Mouse (Mus musculus) midbrain, embryonic 15.5 days (tissue): ENCODE data around the gene Kcnh2. TPM values are rescaled to one million over a fixed set of nuclear protein-coding genes. Genes with fewer than 3 reads are reported as not detected.
"Not testable (repeated sequence)": the region's sequence is repeated elsewhere in the genome, so short reads cannot be mapped to it uniquely, and the experiment has no call there.

Experiments used
- ATAC-seq: fragments of 200-750 bp; cut with Nextera tagmentation; replicated peaks from 2 replicates; pipeline ENCODE4 v1.8.0; 2017; ENCODE audit warnings: moderate TSS enrichment
- H3K27ac ChIP-seq: fragments of 300-500 bp; sonication (generic); 2 replicates; pipeline ENCODE4 v1.5.1; 2015; ENCODE audit warnings: mild to moderate bottlenecking, inconsistent platforms
- H3K27me3 ChIP-seq: fragments of 300-500 bp; sonication (generic); replicated peaks from 2 replicates; pipeline ENCODE4 v1.6.1; 2015; ENCODE audit warnings: inconsistent platforms
- H3K36me3 ChIP-seq: fragments of 300-500 bp; sonication (generic); replicated peaks from 2 replicates; pipeline ENCODE4 v1.6.1; 2015; ENCODE audit warnings: inconsistent platforms
- H3K4me1 ChIP-seq: fragments of 300-500 bp; sonication (generic); 2 replicates; pipeline ENCODE4 v1.6.1; 2015; ENCODE audit warnings: inconsistent platforms
- H3K4me2 ChIP-seq: fragments of 300-500 bp; sonication (generic); 2 replicates; pipeline ENCODE4 v1.6.1; 2015; ENCODE audit warnings: inconsistent platforms, mild to moderate bottlenecking, moderate library complexity
- H3K4me3 ChIP-seq: fragments of 300-500 bp; sonication (generic); 2 replicates; pipeline ENCODE4 v1.5.1; 2015; ENCODE audit warnings: mild to moderate bottlenecking, inconsistent platforms
- H3K9ac ChIP-seq: fragments of 300-500 bp; sonication (generic); 2 replicates; pipeline ENCODE4 v1.6.1; 2015; ENCODE audit warnings: mild to moderate bottlenecking, inconsistent platforms
- H3K9me3 ChIP-seq: fragments of 300-500 bp; sonication (generic); 2 replicates; pipeline ENCODE4 v1.6.1; 2016; ENCODE audit warnings: inconsistent platforms
- WGBS: fragments of 180-500 bp; shearing (Covaris S2); methylation state at CpG from one replicate; pipeline ENCODE4 v1.1.7; 2015; ENCODE audit warnings: mixed read lengths; 5-methylcytosine and 5-hydroxymethylcytosine counted together
- polyA plus RNA-seq: library from polyadenylated mRNA; unstranded; fragments of >200 nt; fragmentation: Nextera tagmentation; extraction: Ambion mirVana; gene quantifications from 2 replicates; pipeline ENCODE4 v1.2.1, GENCODE M21; 2015

Gene Kcnh2
- 11.8 and 13.9 TPM in 2 replicates for polyA plus RNA-seq

DNA sequence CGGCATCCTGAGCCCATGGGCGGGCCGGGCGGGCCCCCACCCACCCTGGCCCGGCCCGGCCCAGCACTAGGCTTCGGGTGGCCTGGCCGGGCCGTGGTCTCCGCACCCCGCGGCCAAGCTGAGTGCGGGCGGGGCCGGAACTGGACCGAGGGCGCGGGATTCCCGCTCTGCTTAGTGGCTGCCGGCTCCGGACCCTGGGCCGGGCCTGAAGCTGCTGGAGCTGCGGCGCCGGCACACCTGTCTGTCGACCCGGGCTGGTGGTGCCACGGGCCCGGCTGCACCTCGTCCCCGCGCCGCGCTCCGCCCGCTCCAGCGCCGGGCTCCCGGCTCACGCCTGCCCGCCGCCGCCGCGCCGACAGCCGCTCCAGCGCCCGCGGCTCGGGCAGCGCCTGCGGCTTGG is at the start of gene Kcnh2:
Kcnh2 (minus strand) TSS at position 327 of the 400 bp plus-strand sequence.
- Histone ChIP-seq H3K27me3 (no peaks in the 10 kb centered on the region), H3K9ac (peak within 1 kb of the TSS; percentile 85), H3K4me1 (peaks cover 54% of the 10 kb centered on the region), H3K9me3 (no peaks in the 10 kb centered on the region), H3K4me2 (peak within 1 kb of the TSS; percentile 62), H3K36me3 (no peaks in the 10 kb centered on the region), H3K4me3 (peak within 1 kb of the TSS; percentile 78), H3K27ac (peak within 1 kb of the TSS; percentile 91)
- 0% methylated on average over 30 of the region's 53 CpGs for WGBS
- ATAC-seq, result peak; percentile 57

DNA sequence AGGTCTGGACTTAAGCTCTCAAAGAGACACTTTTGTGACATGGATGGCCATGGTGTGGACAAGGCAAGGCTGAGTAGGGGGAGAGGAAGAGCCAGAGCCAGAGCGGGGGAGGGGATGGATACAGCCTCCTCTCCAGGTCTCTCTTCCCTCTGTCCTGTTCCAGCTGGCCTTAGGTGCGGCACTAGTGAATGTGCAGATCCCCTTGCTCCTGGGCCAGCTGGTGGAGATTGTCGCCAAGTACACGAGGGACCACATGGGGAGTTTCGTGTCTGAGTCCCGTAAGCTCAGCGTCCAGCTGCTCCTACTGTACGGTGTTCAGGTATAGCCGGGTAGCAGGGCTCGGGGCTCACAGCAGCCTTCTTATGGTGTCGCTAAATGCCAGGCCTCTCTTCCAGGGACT is 49.0 kb upstream of the Kcnh2 start:
- peaks cover 5% of the 10 kb centered on the region; the same call in 1 of the 2 replicates for H3K36me3 ChIP-seq
- 89% methylated on average over 11 of the region's 11 CpGs for WGBS

DNA sequence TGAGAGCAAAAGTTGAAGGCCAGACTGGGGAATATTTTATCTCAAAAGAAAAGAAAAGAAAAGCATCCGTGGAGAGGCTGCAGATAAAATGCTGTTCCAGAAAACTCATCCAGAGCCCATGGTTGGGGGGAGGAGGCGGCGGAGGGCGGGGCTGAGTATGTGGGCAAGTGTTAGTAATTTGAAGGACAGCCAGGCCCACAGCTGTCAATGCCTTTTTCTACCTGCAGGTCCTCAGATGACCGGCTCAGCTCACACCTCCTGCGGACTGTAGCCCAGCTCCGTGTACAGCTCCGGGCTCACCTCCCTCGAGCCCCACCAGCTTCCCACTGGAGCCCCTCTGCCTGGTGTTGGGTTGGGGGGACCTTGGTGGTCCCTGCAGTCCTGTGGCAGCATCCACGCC is 48.3 kb upstream of the Kcnh2 start:
- Histone ChIP-seq H3K4me3 (no peak overlapping the region), H3K9me3 (no peaks in the 10 kb centered on the region), H3K4me2 (no peak overlapping the region), H3K9ac (no peak overlapping the region), H3K27me3 (no peaks in the 10 kb centered on the region), H3K27ac (no peak overlapping the region), H3K4me1 (peaks cover 7% of the 10 kb centered on the region; the same call in 1 of the 2 replicates), H3K36me3 (peaks cover 5% of the 10 kb centered on the region; the same call in 1 of the 2 replicates)
- ATAC-seq, result no peak
- WGBS, result 87% methylated on average over 10 of the region's 10 CpGs

More for the DNA sequence above, 49.0 kb upstream of the Kcnh2 start:
- no peaks in the 10 kb centered on the region for H3K27me3 ChIP-seq
- no peak overlapping the region for H3K4me3 ChIP-seq
- H3K4me1 ChIP-seq, result peaks cover under 1% of the 10 kb centered on the region; the same call in 1 of the 2 replicates
- H3K27ac ChIP-seq, result no peak overlapping the region
- H3K9ac ChIP-seq, result no peak overlapping the region
- ATAC-seq, result no peak
- no peaks in the 10 kb centered on the region for H3K9me3 ChIP-seq
- no peak overlapping the region for H3K4me2 ChIP-seq

DNA sequence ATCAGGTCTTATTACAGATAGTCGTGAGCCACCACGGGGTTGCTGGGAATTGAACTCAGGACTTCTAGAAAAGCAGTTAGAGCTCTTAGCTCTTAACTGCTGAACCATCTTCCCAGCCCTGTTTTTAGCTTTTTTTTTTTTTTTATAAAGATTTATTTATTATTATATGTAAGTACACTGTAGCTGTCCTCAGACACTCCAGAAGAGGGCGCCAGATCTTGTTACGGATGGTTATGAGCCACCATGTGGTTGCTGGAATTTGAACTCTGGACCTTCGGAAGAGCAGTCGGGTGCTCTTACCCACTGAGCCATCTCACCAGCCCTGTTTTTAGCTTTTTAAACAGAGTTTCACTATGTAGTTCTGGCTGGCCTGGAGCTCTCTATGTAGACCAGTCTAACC is 44.9 kb upstream of the Kcnh2 start:
- not testable (repeated sequence) for H3K4me3 ChIP-seq, H3K9ac ChIP-seq, H3K27me3 ChIP-seq, H3K9me3 ChIP-seq, ATAC-seq, H3K27ac ChIP-seq, H3K36me3 ChIP-seq, H3K4me2 ChIP-seq
- peaks cover 15% of the 10 kb centered on the region; the same call in 1 of the 2 replicates for H3K4me1 ChIP-seq
- 88% methylated on average over 6 of the region's 6 CpGs for WGBS

DNA sequence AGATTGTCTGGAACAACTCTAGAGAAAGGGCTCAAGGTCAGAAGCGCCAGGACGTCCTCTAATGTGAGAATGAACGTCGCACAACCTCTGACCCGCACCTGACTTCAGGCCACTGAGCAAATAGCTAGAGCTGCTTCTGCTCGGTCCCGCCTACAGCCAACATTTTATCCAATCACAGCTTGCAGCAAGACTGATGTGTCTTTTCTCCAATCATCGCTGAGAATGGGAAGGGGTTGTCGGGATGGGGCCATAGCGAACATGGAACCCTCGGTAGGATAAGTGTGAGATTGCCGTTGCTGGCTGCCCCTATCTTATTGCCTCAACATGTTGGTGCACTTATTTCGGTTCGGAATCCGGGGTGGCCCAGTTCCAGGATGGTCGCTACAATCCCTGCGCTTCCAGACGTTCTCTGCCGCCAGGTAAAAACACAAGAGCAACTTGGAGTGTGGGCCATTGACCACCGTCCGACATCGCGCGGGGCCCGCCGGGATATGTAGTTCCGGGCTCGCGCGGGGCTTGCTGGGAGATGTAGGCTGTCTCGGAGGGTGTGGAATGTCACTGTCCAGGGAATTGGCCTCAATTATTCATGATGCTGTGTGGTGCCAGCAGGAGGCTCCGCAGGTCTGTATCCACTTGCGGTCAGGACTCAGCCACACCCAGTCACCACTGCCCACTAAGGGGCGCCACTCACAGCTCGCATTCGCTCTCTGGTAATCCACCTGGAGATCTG is 42.9 kb upstream of the Kcnh2 start:
- Histone ChIP-seq H3K27me3 (peaks cover 10% of the 10 kb centered on the region; the same call in 1 of the 2 replicates), H3K36me3 (no peaks in the 10 kb centered on the region), H3K4me3 (peak overlapping the region; percentile 65), H3K9ac (peak overlapping the region; percentile 55), H3K4me2 (peak overlapping the region; percentile 60), H3K9me3 (no peaks in the 10 kb centered on the region), H3K4me1 (peaks cover 15% of the 10 kb centered on the region; the same call in 1 of the 2 replicates), H3K27ac (peak overlapping the region; percentile 93)
- peak; percentile 97 for ATAC-seq
- WGBS, result under 1% methylated on average over 36 of the region's 36 CpGs

DNA sequence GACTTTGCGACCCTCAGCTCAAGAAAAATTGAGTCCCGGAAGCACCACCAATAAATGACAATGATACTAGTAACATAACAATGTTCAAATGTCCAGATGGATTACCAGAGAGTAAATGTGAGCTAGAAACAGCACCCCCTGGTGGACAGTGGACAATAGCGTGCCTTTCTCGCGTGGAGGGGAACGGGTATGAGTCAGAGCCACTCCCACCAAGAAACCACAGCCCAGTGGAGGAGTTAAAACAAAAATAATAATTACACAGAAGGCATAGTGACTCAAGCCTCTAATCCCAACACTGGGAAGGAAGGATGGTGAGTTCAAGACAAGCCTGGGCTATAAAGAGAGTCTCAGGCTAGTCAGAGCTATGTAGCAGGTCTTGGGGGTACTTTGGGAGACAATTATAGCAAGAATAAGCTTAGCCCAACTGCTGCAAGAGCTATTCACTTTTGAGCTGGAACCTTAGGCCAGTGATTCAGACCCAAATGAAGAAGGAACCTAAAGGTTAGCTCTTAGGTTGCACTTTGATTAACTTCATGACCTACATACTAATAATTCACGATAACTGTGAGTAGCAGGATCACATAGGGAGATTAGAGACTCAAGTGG is 42.1 kb upstream of the Kcnh2 start, which contains the start of gene Abcb8:
Abcb8 (plus strand) TSS at position 272 of the 606 bp plus-strand sequence.
- Histone ChIP-seq H3K4me2 (peak within 1 kb of the TSS; percentile 60), H3K4me1 (peaks cover 18% of the 10 kb centered on the region), H3K9me3 (no peaks in the 10 kb centered on the region), H3K4me3 (peak within 1 kb of the TSS; percentile 65), H3K27me3 (peaks cover 17% of the 10 kb centered on the region), H3K36me3 (no peaks in the 10 kb centered on the region), H3K27ac (peak within 1 kb of the TSS; percentile 93), H3K9ac (peak within 1 kb of the TSS; percentile 55)
- ATAC-seq, result no peak
- WGBS, result 21% methylated on average over 7 of the region's 7 CpGs

DNA sequence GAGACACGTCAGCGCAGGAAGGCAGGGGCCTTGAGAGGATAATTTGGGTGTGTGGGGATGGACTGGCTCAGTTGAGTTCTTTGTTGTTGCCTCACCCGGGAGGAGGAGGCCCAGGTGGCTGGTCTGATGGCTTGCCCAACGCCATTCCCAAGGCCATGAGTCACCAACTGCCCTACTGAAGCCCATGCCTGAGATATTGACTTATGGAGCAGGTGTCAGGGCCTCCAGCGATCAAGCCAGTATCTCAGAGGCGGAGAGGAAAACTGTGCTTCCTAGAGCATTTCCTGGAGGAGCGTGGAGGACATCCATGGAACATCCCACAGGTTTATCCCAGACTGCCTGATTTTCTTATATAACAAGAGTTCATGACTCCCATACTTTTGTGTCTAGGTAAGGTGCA is 41.3 kb upstream of the Kcnh2 start:
- Histone ChIP-seq H3K4me3 (no peak overlapping the region), H3K9me3 (no peaks in the 10 kb centered on the region), H3K4me2 (no peak overlapping the region), H3K27me3 (peaks cover 24% of the 10 kb centered on the region), H3K9ac (no peak overlapping the region), H3K36me3 (no peaks in the 10 kb centered on the region), H3K4me1 (peaks cover 25% of the 10 kb centered on the region), H3K27ac (no peak overlapping the region)
- 77% methylated on average over 7 of the region's 7 CpGs for WGBS
- ATAC-seq, result no peak

DNA sequence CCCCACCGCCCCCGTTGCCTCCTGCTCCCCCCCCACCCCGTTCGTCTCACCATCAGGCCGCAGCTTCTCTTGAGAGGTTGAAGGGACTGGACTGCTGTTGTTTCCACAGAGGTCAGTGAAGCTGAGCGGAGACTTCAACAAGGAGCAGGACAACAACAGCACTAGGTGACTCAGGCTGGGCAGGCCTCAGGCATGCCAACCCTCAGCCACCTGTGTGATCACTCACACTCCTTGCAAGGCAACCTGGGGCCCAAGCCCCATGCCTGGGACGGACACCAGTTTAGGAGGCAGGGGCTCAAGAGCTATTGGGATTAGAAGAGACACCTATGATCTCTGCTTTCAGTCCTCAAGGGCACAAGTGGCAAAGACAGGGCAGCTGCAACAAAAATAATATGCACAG is 40.5 kb upstream of the Kcnh2 start, which contains the start of gene Atg9b:
Atg9b (minus strand) TSS at position 280 of the 400 bp plus-strand sequence.
- H3K4me3 ChIP-seq, result no peak within 1 kb of the TSS
- no peaks in the 10 kb centered on the region for H3K36me3 ChIP-seq
- 84% methylated on average over 7 of the region's 7 CpGs for WGBS
- H3K9ac ChIP-seq, result no peak within 1 kb of the TSS
- peaks cover 34% of the 10 kb centered on the region for H3K4me1 ChIP-seq
- H3K4me2 ChIP-seq, result no peak within 1 kb of the TSS
- H3K27me3 ChIP-seq, result peaks cover 33% of the 10 kb centered on the region
- ATAC-seq, result no peak
- no peaks in the 10 kb centered on the region for H3K9me3 ChIP-seq
- no peak within 1 kb of the TSS for H3K27ac ChIP-seq

DNA sequence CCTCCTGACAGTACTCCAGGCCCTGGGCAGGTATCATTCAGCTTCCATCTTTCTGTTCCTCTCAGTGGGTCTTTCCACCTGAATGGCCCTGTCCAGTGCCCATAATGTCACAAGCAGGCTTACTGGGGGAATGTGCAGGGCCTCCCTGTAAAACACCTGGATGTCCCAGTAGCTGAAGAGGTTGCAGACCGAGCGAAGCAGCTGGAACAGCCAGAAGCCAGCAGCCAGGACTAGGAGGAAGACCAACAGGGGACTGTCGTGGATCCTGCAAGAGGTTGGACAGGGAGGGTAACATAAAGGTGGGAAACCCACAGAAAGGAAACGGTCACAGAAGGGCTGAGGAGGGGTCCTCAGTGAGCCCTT is 38.2 kb upstream of the Kcnh2 start:
- 84% methylated on average over 4 of the region's 4 CpGs for WGBS
- no peak overlapping the region for H3K4me2 ChIP-seq
- no peak for ATAC-seq
- H3K9ac ChIP-seq, result no peak overlapping the region
- no peak overlapping the region for H3K27ac ChIP-seq
- H3K36me3 ChIP-seq, result no peaks in the 10 kb centered on the region
- H3K4me1 ChIP-seq, result peaks cover 28% of the 10 kb centered on the region
- no peaks in the 10 kb centered on the region for H3K9me3 ChIP-seq
- no peak overlapping the region for H3K4me3 ChIP-seq
- peaks cover 53% of the 10 kb centered on the region for H3K27me3 ChIP-seq

DNA sequence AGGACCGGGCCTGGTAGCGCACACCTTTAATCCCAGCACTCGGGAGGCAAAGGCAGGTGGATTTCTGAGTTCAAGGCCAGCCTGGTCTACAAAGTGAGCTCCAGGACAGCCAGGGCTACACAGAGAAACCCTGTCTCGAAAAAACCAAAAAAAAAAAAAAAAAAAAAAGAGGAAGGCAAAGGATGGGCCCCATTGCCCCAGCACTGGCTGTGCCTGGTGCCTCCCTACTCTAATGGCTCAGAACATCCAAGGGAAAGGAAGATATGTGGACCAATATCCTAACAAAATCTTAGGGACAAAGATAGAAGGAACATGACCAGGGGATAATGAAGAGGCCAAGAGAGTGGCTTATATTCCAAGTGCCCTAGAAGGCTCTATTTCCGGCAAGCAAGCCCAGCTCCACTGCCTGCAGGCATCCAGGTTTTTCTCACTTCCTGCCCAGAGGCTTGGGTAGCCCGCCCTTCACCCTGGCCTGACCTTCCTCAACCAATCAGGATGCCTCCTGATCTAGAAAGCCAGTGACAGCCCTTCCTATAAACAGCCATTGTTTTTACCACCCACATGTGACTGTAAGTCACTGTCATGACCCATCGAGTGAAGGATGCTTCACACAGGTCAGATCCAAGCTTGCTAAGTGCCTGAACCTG is 37.7 kb upstream of the Kcnh2 start:
- Histone ChIP-seq H3K4me2 (0 out of 2 replicates have a peak overlapping the region, but pooled peaks have one; percentile 97), H3K4me1 (peaks cover 33% of the 10 kb centered on the region), H3K9ac (no peak overlapping the region), H3K9me3 (no peaks in the 10 kb centered on the region), H3K36me3 (no peaks in the 10 kb centered on the region), H3K27ac (no peak overlapping the region), H3K4me3 (no peak overlapping the region), H3K27me3 (peaks cover 56% of the 10 kb centered on the region)
- no peak for ATAC-seq
- 58% methylated on average over 7 of the region's 7 CpGs for WGBS

DNA sequence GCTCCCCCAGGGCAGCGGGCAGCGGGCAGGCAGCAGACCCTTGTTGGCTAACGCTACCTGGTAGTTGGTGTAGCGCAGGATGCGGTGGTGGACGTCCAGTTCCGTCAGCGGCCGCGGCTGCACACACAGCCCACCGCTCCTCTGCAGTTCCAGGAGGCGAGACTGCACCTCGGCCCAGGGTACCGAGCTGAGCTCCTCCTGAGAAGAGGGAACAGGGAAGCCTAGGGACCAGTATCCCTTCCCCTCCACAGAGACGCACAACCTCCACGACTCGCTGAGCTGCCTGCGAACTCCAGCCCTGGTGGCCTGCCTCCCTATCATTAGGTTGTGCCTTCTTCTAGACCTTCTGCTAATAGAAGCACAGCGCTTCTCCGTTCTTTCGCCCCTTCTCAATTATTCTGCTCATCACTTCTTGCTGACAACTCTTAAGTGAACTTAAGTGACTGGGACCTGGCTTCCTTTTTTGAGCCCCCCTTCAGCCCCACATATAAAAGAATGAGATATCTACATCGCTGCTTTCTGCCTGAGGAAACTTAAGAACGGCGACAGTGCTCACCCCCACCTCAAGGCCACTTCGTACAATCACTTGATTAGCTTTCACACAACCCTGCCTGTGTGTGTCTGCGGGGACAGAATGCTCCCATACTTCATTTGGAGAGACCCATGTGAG is 37.0 kb upstream of the Kcnh2 start:
- ATAC-seq, result no peak
- peaks cover 31% of the 10 kb centered on the region for H3K4me1 ChIP-seq
- 23% methylated on average over 26 of the region's 26 CpGs for WGBS
- peaks cover 56% of the 10 kb centered on the region for H3K27me3 ChIP-seq
- H3K9me3 ChIP-seq, result no peaks in the 10 kb centered on the region
- H3K4me2 ChIP-seq, result peak overlapping the region; percentile 97
- peak overlapping the region; percentile 48 for H3K4me3 ChIP-seq
- peak overlapping the region; percentile 32 for H3K9ac ChIP-seq
- H3K36me3 ChIP-seq, result no peaks in the 10 kb centered on the region
- no peak overlapping the region for H3K27ac ChIP-seq
